Mouse (Mus musculus) thymus, adult 2 months (tissue): ENCODE measurements around the gene Tmem63c.

Experiments used
- CTCF ChIP-seq: fragments of 200-500 bp; IDR thresholded peaks from 2 replicates; pipeline ENCODE4 v1.5.1; 2012; ENCODE audit warnings: mild to moderate bottlenecking, control low read depth, low read length, moderate library complexity, borderline replicate concordance; ENCODE audit not compliant: control insufficient read depth, poor library complexity, insufficient read depth; ENCODE audit errors: extremely low read depth
- POLR2A ChIP-seq: fragments of 200-500 bp; IDR thresholded peaks from 2 replicates; pipeline ENCODE4 v1.6.1; 2012; ENCODE audit warnings: mild to moderate bottlenecking, low read length, control low read depth, moderate library complexity; ENCODE audit not compliant: control insufficient read depth, poor library complexity, insufficient read depth; ENCODE audit errors: extremely low read depth

DNA sequence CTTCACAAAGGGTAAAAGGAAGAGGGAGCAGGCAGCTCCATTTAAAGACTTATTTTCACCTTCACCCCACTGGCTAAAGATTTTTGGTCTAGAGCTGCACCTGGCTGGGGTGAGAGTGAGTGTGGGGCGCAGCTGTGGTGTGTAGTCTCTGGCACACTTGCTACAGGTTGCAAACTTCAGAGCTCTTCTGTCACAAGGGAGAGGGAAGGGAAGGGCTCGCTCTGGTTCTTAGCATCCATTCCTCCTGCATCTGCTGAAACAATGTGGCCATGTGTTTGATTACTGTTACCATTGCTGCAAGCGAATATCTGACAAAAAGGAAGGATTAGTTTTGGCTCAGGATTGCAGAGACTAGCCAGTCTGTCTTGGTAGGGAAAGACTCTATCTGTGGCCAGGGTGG lies 2.3 kb downstream of the Tmem63c start:
- TF ChIP-seq POLR2A = no peak
- TF ChIP-seq CTCF = no peak
